Mouse (Mus musculus) CD4-positive, CD25-positive, alpha-beta regulatory T cell, adult 2 months (primary cell): Measurements from ENCODE around the gene Twnk.
A peak's percentile ranks its signal among the peaks of the same experiment; 100 is the strongest.
"Not testable (repeated sequence)": the region's sequence is repeated elsewhere in the genome, so short reads cannot be mapped to it uniquely, and the experiment has no call there.

Experiments used
- DNase-seq: peaks from one replicate; pipeline ENCODE4 v3.0.0-alpha.2; 2012; ENCODE audit warnings: low read depth, low spot score

The Twnk gene

GRCm38 (mm10) chr19:45025937-45026568, 20.6 kb downstream of the Twnk start:
- DNase-seq = no peak

- no peak for DNase-seq
These were observed 21.7 kb downstream of the Twnk start for GRCm38 (mm10) chr19:45026958-45027670.

- no peak for DNase-seq
These were observed 22.4 kb downstream of the Twnk start for GRCm38 (mm10) chr19:45027848-45028247.

- no peak for DNase-seq
These were observed 23.3 kb downstream of the Twnk start for GRCm38 (mm10) chr19:45028746-45029145.

- DNase-seq = no peak
These were observed 24.1 kb downstream of the Twnk start for GRCm38 (mm10) chr19:45029571-45029970.

GRCm38 (mm10) chr19:45030111-45030510, 24.6 kb downstream of the Twnk start:
- peak; percentile 84 for DNase-seq

GRCm38 (mm10) chr19:45030746-45031693, 25.6 kb downstream of the Twnk start:
- peak; percentile 89 for DNase-seq

- DNase-seq = peak; percentile 84
These were observed 26.3 kb downstream of the Twnk start for GRCm38 (mm10) chr19:45031780-45032179.

- peak; percentile 69 for DNase-seq
These were observed 27.3 kb downstream of the Twnk start for GRCm38 (mm10) chr19:45032570-45033332.

GRCm38 (mm10) chr19:45036867-45037266, 31.4 kb downstream of the Twnk start:
- peak; percentile 74 for DNase-seq

GRCm38 (mm10) chr19:45038198-45038597, 32.7 kb downstream of the Twnk start:
- not testable (repeated sequence) for DNase-seq

- no peak for DNase-seq
These were observed 34.8 kb downstream of the Twnk start for GRCm38 (mm10) chr19:45040214-45040613.

- no peak for DNase-seq
These were observed 39.0 kb downstream of the Twnk start for GRCm38 (mm10) chr19:45044389-45044927.

- no peak for DNase-seq
These were observed 39.8 kb downstream of the Twnk start for GRCm38 (mm10) chr19:45045236-45045635.

- no peak for DNase-seq
These were observed 40.2 kb downstream of the Twnk start, which contains the start of gene Pdzd7 for GRCm38 (mm10) chr19:45045651-45046050. Pdzd7 (minus strand) TSS chr19:45045717.

GRCm38 (mm10) chr19:45046523-45047321, 41.3 kb downstream of the Twnk start:
- peak; percentile 91 for DNase-seq

GRCm38 (mm10) chr19:45047417-45047934, 42.0 kb downstream of the Twnk start, which contains the start of gene Sfxn3:
Sfxn3 (plus strand) TSS chr19:45047503.
- peak; percentile 95 for DNase-seq

GRCm38 (mm10) chr19:45047935-45048643, 42.6 kb downstream of the Twnk start:
- peak; percentile 87 for DNase-seq
